Mouse (Mus musculus) heart, adult 2 months (tissue): ENCODE measurements around the gene Wdr45b. TPM values are rescaled to one million over a fixed set of nuclear protein-coding genes. Genes with fewer than 3 reads are reported as not detected.

Experiments
- DNase-seq, 2 experiments: peaks; one replicate each; pipeline ENCODE4 v3.0.0; 2021
- H3K27ac ChIP-seq: fragments of 200-600 bp; 2 replicates; pipeline ENCODE4 v1.8.1; 2022
- H3K27me3 ChIP-seq: fragments of 200-500 bp; 2 replicates; pipeline ENCODE4 v1.6.1; 2012; ENCODE audit warnings: mild to moderate bottlenecking, low read length, inconsistent platforms, mixed read lengths; ENCODE audit not compliant: control insufficient read depth, insufficient read depth
- H3K36me3 ChIP-seq: fragments of 200-500 bp; 2 replicates; pipeline ENCODE4 v1.6.1; 2012; ENCODE audit warnings: low read length, inconsistent platforms; ENCODE audit not compliant: control insufficient read depth, insufficient read depth
- H3K4me1 ChIP-seq: fragments of 200-500 bp; 2 replicates; pipeline ENCODE4 v1.6.1; 2011; ENCODE audit warnings: low read length; ENCODE audit not compliant: control insufficient read depth, insufficient read depth
- H3K4me3 ChIP-seq: fragments of 200-600 bp; 2 replicates; pipeline ENCODE4 v1.8.1; 2022
- H3K79me2 ChIP-seq: fragments of 200-500 bp; replicated peaks from 2 replicates; pipeline ENCODE4 v1.6.1; 2012; ENCODE audit warnings: mild to moderate bottlenecking, inconsistent platforms, low read length, moderate library complexity, mixed read lengths; ENCODE audit not compliant: control insufficient read depth, insufficient read depth
- H3K9ac ChIP-seq: fragments of 200-500 bp; 2 replicates; pipeline ENCODE4 v1.6.1; 2012; ENCODE audit warnings: low read depth, mild to moderate bottlenecking, control low read depth, inconsistent platforms, low read length, mixed read lengths
- CTCF ChIP-seq: fragments of 200-600 bp; IDR thresholded peaks from 2 replicates; pipeline ENCODE4 v1.8.1; 2022; ENCODE audit warnings: antibody characterized with exemption, mild to moderate bottlenecking, moderate library complexity
- EP300 ChIP-seq: fragments of 200-500 bp; IDR thresholded peaks from 2 replicates; pipeline ENCODE4 v1.6.1; 2011; ENCODE audit warnings: low read depth, low read length, control low read depth; ENCODE audit not compliant: insufficient read depth
- POLR2A ChIP-seq: fragments of 200-500 bp; IDR thresholded peaks from 2 replicates; pipeline ENCODE4 v1.6.1; 2011; ENCODE audit warnings: mild to moderate bottlenecking, low read depth, low read length, control low read depth; ENCODE audit not compliant: insufficient read depth
- WGBS: fragments of 180-500 bp; shearing (Covaris S2); methylation state at CpG from one replicate; pipeline ENCODE4 v1.1.7; 2018; 5-methylcytosine and 5-hydroxymethylcytosine counted together
- intact Hi-C: fragments of 180-260 bp; cut with DNase I; formaldehyde crosslinking; loops from one replicate; pipeline ENCODE4 v1.15.1; 2025
- long read RNA-seq: library from polyadenylated mRNA; stranded (forward); transcript quantifications from one replicate; pipeline ENCODE4 v2.0.0, GENCODE M21; 2021
- polyA plus RNA-seq: library from polyadenylated mRNA; depleted of rRNA; stranded (reverse); fragments of >200 nt; gene quantifications from 2 replicates; pipeline ENCODE4 v1.2.3, GENCODE M21; 2012; rRNA removed
- total RNA-seq, 2 experiments: library from RNA; stranded (reverse); gene quantifications; 2 replicates each; pipeline ENCODE4 v1.2.3; 2021

Gene Wdr45b
- 10 to 100 TPM; 34.4 to 36.8 TPM for total RNA-seq
- polyA plus RNA-seq: 36.9 and 57.6 TPM in 2 replicates
- long read RNA-seq, transcript Wdr45b-201 (10 exons, 2,321 nt): major isoform, 39 of 46 reads
- long read RNA-seq, partial matches to known transcripts: 0 of 46 reads
- long read RNA-seq, other reads (novel, unspliced or antisense): 7 of 46 reads

GRCm38 (mm10) chr11:121354091-121354707 lies at the start of gene Wdr45b:
Wdr45b (minus strand) TSS chr11:121354445.
- H3K79me2 ChIP-seq: peaks cover 4% of the 10 kb centered on the region; the same call in 1 of the 2 replicates
- peak; percentile 98 for DNase-seq
- H3K4me1 ChIP-seq: peaks cover 11% of the 10 kb centered on the region
- peak within 1 kb of the TSS; percentile 98 for H3K27ac ChIP-seq
- TF ChIP-seq CTCF (no peak), POLR2A (peak; percentile 90), EP300 (peak; percentile 57; the same call in 1 of the 2 replicates)
- peaks cover 2% of the 10 kb centered on the region; the same call in 1 of the 2 replicates for H3K36me3 ChIP-seq
- H3K4me3 ChIP-seq: peak within 1 kb of the TSS; percentile 89
- intact Hi-C loops: loop anchor here (2.0 to 5.0 kb wide), 3 partner anchors 68 to 117 kb away; partner anchors contain the start of genes Fn3krp, Narf and Tbcd
- WGBS: under 1% methylated on average over 69 of the region's 69 CpGs
- H3K9ac ChIP-seq: peak within 1 kb of the TSS; percentile 95
- no peaks in the 10 kb centered on the region for H3K27me3 ChIP-seq

DNA sequence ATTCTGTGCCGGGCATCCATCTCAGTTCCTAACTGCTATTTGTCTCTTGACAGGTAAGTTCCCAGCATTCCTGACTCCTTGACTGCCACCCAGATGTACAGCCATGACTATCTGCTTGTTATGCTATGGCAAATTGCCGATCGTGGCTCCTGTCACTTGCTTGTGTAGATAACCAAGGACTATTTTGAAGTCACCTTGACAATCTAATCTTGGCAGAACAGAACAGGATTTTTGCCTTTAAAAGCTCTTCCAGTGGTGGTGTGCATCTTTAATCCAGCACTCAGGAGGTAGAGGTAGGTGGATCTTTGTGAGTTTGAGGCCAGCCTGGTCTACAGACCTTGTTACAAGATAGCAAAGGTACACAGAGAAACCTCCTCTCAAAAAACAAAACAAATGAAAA lies 38.2 kb upstream of the Wdr45b start:
- Histone ChIP-seq H3K79me2 (no peaks in the 10 kb centered on the region), H3K27ac (no peak overlapping the region), H3K27me3 (no peaks in the 10 kb centered on the region), H3K4me1 (peaks cover 2% of the 10 kb centered on the region), H3K9ac (no peak overlapping the region), H3K4me3 (no peak overlapping the region), H3K36me3 (no peaks in the 10 kb centered on the region)
- TF ChIP-seq POLR2A (no peak), CTCF (no peak), EP300 (no peak)
- no peak for DNase-seq
- intact Hi-C loops: no loop called here
- 66% methylated on average over 3 of the region's 3 CpGs for WGBS

DNA sequence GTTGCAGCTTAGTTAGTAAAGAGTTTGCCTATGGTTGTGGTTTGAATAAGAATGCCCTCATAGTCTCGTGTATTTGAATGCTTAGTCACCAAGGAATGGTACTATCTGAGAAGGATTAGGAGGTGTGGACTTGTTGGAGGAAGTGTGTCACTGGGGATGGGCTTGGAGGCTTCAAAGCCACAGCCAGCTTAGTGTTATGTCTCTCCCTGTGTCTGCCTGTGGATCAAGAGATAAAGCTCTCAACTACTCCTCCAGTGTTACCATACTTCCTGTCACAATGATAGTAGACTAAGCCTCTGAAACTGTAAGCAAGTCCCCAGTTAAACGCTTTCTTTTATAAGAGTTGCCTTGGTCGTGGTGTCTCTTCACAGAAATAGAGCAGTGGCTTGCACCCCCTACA lies 36.5 kb upstream of the Wdr45b start:
- DNase-seq: no peak
- Histone ChIP-seq H3K9ac (no peak overlapping the region), H3K36me3 (no peaks in the 10 kb centered on the region), H3K4me1 (peaks cover 2% of the 10 kb centered on the region), H3K79me2 (no peaks in the 10 kb centered on the region), H3K27ac (no peak overlapping the region), H3K27me3 (no peaks in the 10 kb centered on the region), H3K4me3 (no peak overlapping the region)
- intact Hi-C loops: no loop called here
- 48% methylated on average over 3 of the region's 3 CpGs for WGBS
- TF ChIP-seq CTCF (no peak), POLR2A (no peak), EP300 (no peak)

GRCm38 (mm10) chr11:121388554-121388945 lies 34.3 kb upstream of the Wdr45b start:
- Histone ChIP-seq H3K27ac (no peak overlapping the region), H3K4me3 (peak overlapping the region; percentile 64; the same call in 1 of the 2 replicates), H3K9ac (no peak overlapping the region), H3K79me2 (no peaks in the 10 kb centered on the region), H3K27me3 (no peaks in the 10 kb centered on the region), H3K36me3 (no peaks in the 10 kb centered on the region), H3K4me1 (peaks cover 2% of the 10 kb centered on the region)
- TF ChIP-seq EP300 (0 out of 2 replicates have a peak, but pooled peaks have one; percentile 3), POLR2A (no peak), CTCF (no peak)
- intact Hi-C loops: no loop called here
- DNase-seq: no peak
- WGBS: 10% methylated on average over 6 of the region's 6 CpGs

DNA sequence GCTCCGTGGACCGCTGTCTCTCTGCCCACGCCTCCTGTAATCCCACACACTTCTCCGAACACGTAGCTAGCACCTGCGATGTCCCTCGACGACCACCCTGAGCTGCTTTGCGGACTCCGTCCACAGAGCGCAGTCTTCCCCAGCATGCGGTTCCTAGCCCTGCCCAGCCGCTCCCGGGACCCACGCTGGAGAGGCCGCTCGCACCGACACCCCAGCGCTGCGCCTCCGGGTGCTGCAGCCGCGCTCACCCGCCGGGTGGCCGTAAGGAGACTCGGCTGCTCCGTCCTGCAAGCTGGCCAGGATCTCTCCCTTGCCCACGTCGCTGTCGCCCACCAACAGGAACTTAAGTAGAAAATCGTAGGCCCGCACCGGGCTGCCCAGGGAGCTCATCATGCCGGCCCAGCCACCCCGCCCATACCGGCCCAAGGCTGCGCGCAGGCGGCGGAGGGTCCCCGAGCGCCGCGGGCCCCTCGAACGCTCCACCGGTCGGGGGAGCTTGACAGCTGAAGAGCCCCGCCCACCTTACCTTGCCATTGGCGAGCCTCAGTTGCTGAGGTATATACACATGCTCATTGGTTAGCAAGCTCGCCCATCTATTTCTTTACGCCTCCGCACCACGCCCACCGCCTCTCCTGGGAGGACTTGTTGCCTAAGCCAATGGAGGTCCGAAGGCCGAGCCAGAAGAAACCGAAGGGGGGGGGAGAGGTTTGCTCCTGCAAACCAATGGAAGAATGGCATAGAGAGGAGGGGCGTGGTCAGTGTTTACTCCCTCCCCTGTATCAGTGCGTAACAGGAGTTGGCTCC lies 33.7 kb upstream of the Wdr45b start, which contains the start of gene Rab40b:
Gene Rab40b, minus strand, starts transcription at position 502 of the 804 bp plus-strand sequence.
- 1% methylated on average over 61 of the region's 61 CpGs for WGBS
- no peaks in the 10 kb centered on the region for H3K36me3 ChIP-seq
- H3K27me3 ChIP-seq: no peaks in the 10 kb centered on the region
- peak within 1 kb of the TSS; percentile 64 for H3K4me3 ChIP-seq
- DNase-seq: peak; percentile 82 to 89
- no peaks in the 10 kb centered on the region for H3K79me2 ChIP-seq
- peak within 1 kb of the TSS; percentile 64 for H3K9ac ChIP-seq
- TF ChIP-seq CTCF: peak; percentile 5; the same call in 1 of the 2 replicates
- TF ChIP-seq EP300: 0 out of 2 replicates have a peak, but pooled peaks have one; percentile 14
- no peak for TF ChIP-seq POLR2A
- peaks cover 2% of the 10 kb centered on the region for H3K4me1 ChIP-seq
- intact Hi-C loops: no loop called here
- H3K27ac ChIP-seq: no peak within 1 kb of the TSS; the same call in 1 of the 2 replicates

GRCm38 (mm10) chr11:121380294-121380693 lies 26.0 kb upstream of the Wdr45b start:
- H3K79me2 ChIP-seq: no peaks in the 10 kb centered on the region
- no peaks in the 10 kb centered on the region for H3K36me3 ChIP-seq
- no peak for DNase-seq
- no peaks in the 10 kb centered on the region for H3K4me1 ChIP-seq
- H3K9ac ChIP-seq: no peak overlapping the region
- no peak overlapping the region for H3K27ac ChIP-seq
- H3K27me3 ChIP-seq: no peaks in the 10 kb centered on the region
- H3K4me3 ChIP-seq: no peak overlapping the region
- TF ChIP-seq CTCF (no peak), POLR2A (no peak), EP300 (no peak)
- intact Hi-C loops: no loop called here
- 59% methylated on average over 6 of the region's 6 CpGs for WGBS
